Mouse (Mus musculus): ENCODE results near the gene Olfr1128. TPM values are rescaled to one million over a fixed set of nuclear protein-coding genes. Genes with fewer than 3 reads are reported as not detected.

Olfr1128 gene
- not detected in 2 replicates for total RNA-seq (2023)

GRCm38 (mm10) chr2:87545442-87545841 is at the start of gene Olfr1128:
TSS of gene Olfr1128 (minus strand) at chr2:87545542.

GRCm38 (mm10) chr2:87573602-87574001 is 28.3 kb upstream of the Olfr1128 start, which contains the start of gene Olfr1129:
TSS of gene Olfr1129 (plus strand) at chr2:87573902.

GRCm38 (mm10) chr2:87531496-87531895 is 13.8 kb downstream of the Olfr1128 start, which contains the start of gene Olfr153:
TSS of gene Olfr153 (plus strand) at chr2:87531796.

GRCm38 (mm10) chr2:87506265-87506664 is 39.1 kb downstream of the Olfr1128 start, which contains the start of gene Pramel6:
TSS of gene Pramel6 (plus strand) at chr2:87506565.

GRCm38 (mm10) chr2:87496993-87497392 is 48.3 kb downstream of the Olfr1128 start, which contains the start of gene Pramel7:
TSS of gene Pramel7 (minus strand) at chr2:87497093.

Other genes with a start within 250 kb of the Olfr1128 start
- not detected in 2 replicates for gene Olfr1118, start 238.0 kb downstream of the Olfr1128 start, total RNA-seq (2023)
- not detected in 2 replicates for gene Olfr1120, start 190.7 kb downstream of the Olfr1128 start, total RNA-seq (2023)
- gene Olfr1121, start 175.6 kb downstream of the Olfr1128 start, total RNA-seq (2023): not detected in 2 replicates
- gene Olfr1122, start 159.7 kb downstream of the Olfr1128 start, total RNA-seq (2023): 0.07 TPM in 1 of 2 replicates, not detected in the other
- not detected in 2 replicates for gene Olfr1123, start 128.9 kb downstream of the Olfr1128 start, total RNA-seq (2023)
- gene Olfr1124, start 115.3 kb downstream of the Olfr1128 start, total RNA-seq (2023): not detected in 2 replicates
- gene Olfr1126, start 91.6 kb downstream of the Olfr1128 start, total RNA-seq (2023): not detected in 2 replicates
- gene Pramel7, start 48.4 kb downstream of the Olfr1128 start, total RNA-seq (2023): not detected in 2 replicates
- not detected in 2 replicates for gene Pramel6, start 39.0 kb downstream of the Olfr1128 start, total RNA-seq (2023)
- gene Olfr153, start 13.7 kb downstream of the Olfr1128 start, total RNA-seq (2023): not detected in 2 replicates
- not detected in 2 replicates for gene Olfr1129, start 28.4 kb upstream of the Olfr1128 start, total RNA-seq (2023)
- gene Olfr1130, start 60.7 kb upstream of the Olfr1128 start, total RNA-seq (2023): not detected in 2 replicates
- not detected in 2 replicates for gene Olfr1131, start 81.6 kb upstream of the Olfr1128 start, total RNA-seq (2023)
- not detected in 2 replicates for gene Olfr1132, start 92.0 kb upstream of the Olfr1128 start, total RNA-seq (2023)
- not detected in 2 replicates for gene Olfr1133, start 101.8 kb upstream of the Olfr1128 start, total RNA-seq (2023)
- not detected in 2 replicates for gene Olfr1134, start 112.9 kb upstream of the Olfr1128 start, total RNA-seq (2023)
- not detected in 2 replicates for gene Olfr1135, start 128.1 kb upstream of the Olfr1128 start, total RNA-seq (2023)
- gene Olfr1136, start 148.4 kb upstream of the Olfr1128 start, total RNA-seq (2023): not detected in 2 replicates
- not detected in 2 replicates for gene Olfr1137, start 167.6 kb upstream of the Olfr1128 start, total RNA-seq (2023)
- gene Olfr1138, start 194.4 kb upstream of the Olfr1128 start, total RNA-seq (2023): not detected in 2 replicates
- not detected in 2 replicates for gene Olfr1140, start 198.2 kb upstream of the Olfr1128 start, total RNA-seq (2023)
- gene Olfr1141, start 208.4 kb upstream of the Olfr1128 start, total RNA-seq (2023): not detected in 2 replicates
- gene Olfr152, start 233.9 kb upstream of the Olfr1128 start, total RNA-seq (2023): not detected in 2 replicates

Measured in neutrophil, adult 65 days (primary cell).